ENCODE assay signal across 22 mouse cellular contexts in genomic region chr6:24907824-24908223, GRCm38 (mm10). TPM values are rescaled to one million over a fixed set of nuclear protein-coding genes. Genes with fewer than 3 reads are reported as not detected.
"Had no signal": no experiment of that assay in that cellular context is flagged by ENCODE, and none has a peak within 500 bp of the region (broad histone marks: within the 10 kb centered on the region; RNA-seq: fewer than 3 reads in every experiment).

No protein-coding gene starts in this region.

- H3K36me3 ChIP-seq: neural tube, embryonic 13.5 days; neural tube, embryonic 15.5 days; stomach, embryonic 15.5 days had no signal

- H3K9ac ChIP-seq: neural tube, embryonic 13.5 days; neural tube, embryonic 15.5 days; stomach, embryonic 15.5 days had no signal

- H3K27me3 ChIP-seq: neural tube, embryonic 13.5 days; neural tube, embryonic 15.5 days; stomach, embryonic 15.5 days had no signal

- DNase-seq: retina, postnatal 1 day; right cerebral cortex, adult 18-20 months; right cerebral cortex, postnatal 14 days; right cerebral cortex, postnatal 25 days; right cerebral cortex, postnatal 4 days; spleen, adult 18-20 months; thymus, adult 18-20 months; thymus, adult 2 months; thymus, postnatal 14 days; thymus, postnatal 25 days; thymus, postnatal 36 days; thymus, postnatal 4 days had no signal

- H3K4me3 ChIP-seq: neural tube, embryonic 13.5 days; neural tube, embryonic 15.5 days; stomach, embryonic 15.5 days had no signal

- H3K4me2 ChIP-seq: neural tube, embryonic 13.5 days; neural tube, embryonic 15.5 days; stomach, embryonic 15.5 days had no signal

- H3K27ac ChIP-seq: neural tube, embryonic 13.5 days; neural tube, embryonic 15.5 days; stomach, embryonic 15.5 days; stomach, postnatal 0 days had no signal

- H3K9me3 ChIP-seq: neural tube, embryonic 13.5 days; neural tube, embryonic 15.5 days; stomach, embryonic 15.5 days had no signal

- H3K4me1 ChIP-seq: neural tube, embryonic 13.5 days; neural tube, embryonic 15.5 days; stomach, embryonic 15.5 days had no signal

RNA-seq across cellular contexts. Expression of gene Tmem229a, which starts 48.3 kb away (rescaled TPM):
- polyA plus RNA-seq: testis, adult 2 months had no signal

RNA-seq across cellular contexts. Expression of gene Hyal5, which starts 50.0 kb away (rescaled TPM):
- polyA plus RNA-seq: neural tube, embryonic 13.5 days; neural tube, embryonic 14.5 days; neural tube, embryonic 15.5 days; small intestine, adult 2 months; spleen, adult 2 months; stomach, embryonic 14.5 days; stomach, postnatal 0 days; thymus, adult 2 months; thymus, postnatal 0 days had no signal
